Mouse (Mus musculus): Measurements from ENCODE around the gene 2410004B18Rik. TPM values are rescaled to one million over a fixed set of nuclear protein-coding genes. Genes with fewer than 3 reads are reported as not detected.
A peak's percentile ranks its signal among the peaks of the same experiment; 100 is the strongest.

The 2410004B18Rik gene
- polyA plus RNA-seq (2014; fragmentation: Nextera tagmentation; extraction: Ambion mirVana) = 50.7 and 52.7 TPM in 2 replicates

- Histone ChIP-seq H3K27me3 (ENCODE audit: insufficient read depth, low read length) (no peaks in the 10 kb centered on the region), H3K9me3 (ENCODE audit: low read depth, low read length) (no peaks in the 10 kb centered on the region), H3K4me2 (peak within 1 kb of the TSS; percentile 86), H3K36me3 (ENCODE audit: insufficient read depth) (peaks cover 34% of the 10 kb centered on the region), H3K4me1 (ENCODE audit: insufficient read depth) (peaks cover 11% of the 10 kb centered on the region; the same call in 1 of the 2 replicates), H3K27ac (ENCODE audit: low read depth) (peak within 1 kb of the TSS; percentile 30; the same call in 1 of the 2 replicates), H3K4me3 (ENCODE audit: low read depth, low read length) (peak within 1 kb of the TSS; percentile 96), H3K9ac (peak within 1 kb of the TSS; percentile 88)
- whole genome bisulfite sequencing = under 1% methylated on average over 70 of the region's 70 CpGs
- ATAC-seq (ENCODE audit: insufficient read depth) (peak; percentile 92), DNase-seq (peak; percentile 98)
- TF ChIP-seq CTCF (IDR thresholded peaks at IDR 0.05; ENCODE audit: low read depth) = peak; percentile 96
These were observed at the start of gene 2410004B18Rik for GRCm38 (mm10) chr3:145937505-145938404. TSS of gene 2410004B18Rik (plus strand) at chr3:145938014.

DNA sequence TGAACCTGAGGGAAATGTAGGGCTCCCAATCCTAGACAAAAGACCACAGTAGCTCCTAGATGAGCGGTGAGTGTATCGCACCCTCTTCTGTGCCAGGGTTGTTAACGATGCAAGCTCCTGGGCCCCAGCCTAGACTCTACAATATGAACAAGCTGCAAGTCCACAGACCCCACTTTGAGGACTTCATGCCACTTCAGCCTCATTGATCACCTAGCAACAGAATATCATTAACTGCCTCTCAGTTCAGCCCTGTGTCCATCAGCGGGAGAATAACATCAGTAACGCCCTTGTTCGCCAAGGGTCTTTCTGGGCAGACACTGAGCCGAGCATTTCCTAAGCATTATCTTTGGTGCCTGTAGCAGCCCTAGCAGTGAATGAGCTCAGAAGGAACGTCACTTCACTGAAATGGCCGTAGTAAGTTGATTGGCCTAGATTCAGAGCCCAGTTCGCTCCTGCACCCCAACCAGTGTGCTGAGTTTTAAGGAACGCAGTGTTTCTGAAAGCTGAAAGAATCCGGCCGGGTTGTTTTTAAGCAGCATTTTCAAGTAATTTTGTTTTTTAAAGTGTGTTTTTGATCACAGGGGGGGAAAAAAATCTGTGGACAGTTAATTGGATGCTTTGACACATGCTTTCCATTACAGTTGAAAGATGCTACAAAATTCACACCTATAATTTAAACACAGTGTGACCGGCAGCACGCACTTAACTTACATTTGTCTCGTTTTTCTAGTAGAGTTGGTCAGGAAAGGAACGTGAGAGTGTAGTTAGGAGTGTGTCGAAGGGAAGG, 47.3 kb upstream of the 2410004B18Rik start:
- Histone ChIP-seq H3K36me3 (ENCODE audit: insufficient read depth) (no peaks in the 10 kb centered on the region), H3K4me1 (ENCODE audit: insufficient read depth) (peaks cover 10% of the 10 kb centered on the region; the same call in 1 of the 2 replicates), H3K27me3 (ENCODE audit: insufficient read depth, low read length) (no peaks in the 10 kb centered on the region), H3K4me2 (no peak overlapping the region), H3K9me3 (ENCODE audit: low read depth, low read length) (no peaks in the 10 kb centered on the region), H3K9ac (no peak overlapping the region), H3K4me3 (ENCODE audit: low read depth, low read length) (no peak overlapping the region), H3K27ac (ENCODE audit: low read depth) (no peak overlapping the region)
- no peak for ATAC-seq (ENCODE audit: insufficient read depth)
- no peak for TF ChIP-seq CTCF (IDR thresholded peaks at IDR 0.05; ENCODE audit: low read depth)
- DNase-seq = no peak
- 70% methylated on average over 18 of the region's 18 CpGs for WGBS

GRCm38 (mm10) chr3:145892451-145892850, 45.4 kb upstream of the 2410004B18Rik start:
- 65% methylated on average over 3 of the region's 3 CpGs for WGBS
- H3K27me3 ChIP-seq (ENCODE audit: insufficient read depth, low read length) = no peaks in the 10 kb centered on the region

DNA sequence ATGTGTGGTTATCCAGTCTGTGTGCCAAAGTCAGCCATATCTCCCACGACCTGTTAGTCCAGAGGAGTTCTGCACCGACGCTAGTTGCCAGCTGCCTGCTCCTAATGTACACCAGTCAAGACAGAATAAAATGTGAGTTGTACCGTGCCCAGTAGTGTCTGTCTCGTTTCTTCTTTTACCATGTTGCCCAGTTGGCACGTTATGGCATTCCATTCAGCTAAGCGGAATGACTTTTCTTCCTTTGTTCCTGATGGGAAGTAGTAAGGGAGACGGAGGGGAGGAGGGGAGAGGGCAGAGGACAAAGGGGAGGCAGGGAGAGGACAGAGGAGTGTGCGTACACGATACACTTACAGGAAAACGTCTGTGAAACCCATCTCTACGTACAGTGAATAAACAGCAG, 43.7 kb upstream of the 2410004B18Rik start:
- Histone ChIP-seq H3K4me2 (no peak overlapping the region), H3K9me3 (ENCODE audit: low read depth, low read length) (no peaks in the 10 kb centered on the region), H3K4me1 (ENCODE audit: insufficient read depth) (no peaks in the 10 kb centered on the region), H3K27me3 (ENCODE audit: insufficient read depth, low read length) (no peaks in the 10 kb centered on the region), H3K36me3 (ENCODE audit: insufficient read depth) (no peaks in the 10 kb centered on the region), H3K27ac (ENCODE audit: low read depth) (no peak overlapping the region), H3K9ac (no peak overlapping the region), H3K4me3 (ENCODE audit: low read depth, low read length) (no peak overlapping the region)
- no peak for ATAC-seq (ENCODE audit: insufficient read depth)
- no peak for DNase-seq
- no peak for TF ChIP-seq CTCF (IDR thresholded peaks at IDR 0.05; ENCODE audit: low read depth)
- WGBS = 80% methylated on average over 12 of the region's 12 CpGs

More at GRCm38 (mm10) chr3:145892451-145892850, 45.4 kb upstream of the 2410004B18Rik start:
- Histone ChIP-seq H3K4me2 (no peak overlapping the region), H3K4me3 (ENCODE audit: low read depth, low read length) (no peak overlapping the region), H3K36me3 (ENCODE audit: insufficient read depth) (no peaks in the 10 kb centered on the region), H3K9ac (no peak overlapping the region), H3K9me3 (ENCODE audit: low read depth, low read length) (no peaks in the 10 kb centered on the region), H3K4me1 (ENCODE audit: insufficient read depth) (no peaks in the 10 kb centered on the region), H3K27ac (ENCODE audit: low read depth) (no peak overlapping the region)
- ATAC-seq (ENCODE audit: insufficient read depth) (no peak), DNase-seq (no peak)
- no peak for TF ChIP-seq CTCF (IDR thresholded peaks at IDR 0.05; ENCODE audit: low read depth)

- Histone ChIP-seq H3K9ac (no peak overlapping the region), H3K4me3 (ENCODE audit: low read depth, low read length) (no peak overlapping the region), H3K4me2 (no peak overlapping the region), H3K36me3 (ENCODE audit: insufficient read depth) (no peaks in the 10 kb centered on the region), H3K4me1 (ENCODE audit: insufficient read depth) (peaks cover 3% of the 10 kb centered on the region; the same call in 1 of the 2 replicates), H3K27ac (ENCODE audit: low read depth) (no peak overlapping the region), H3K9me3 (ENCODE audit: low read depth, low read length) (no peaks in the 10 kb centered on the region), H3K27me3 (ENCODE audit: insufficient read depth, low read length) (no peaks in the 10 kb centered on the region)
- DNase-seq (peak; percentile 48), ATAC-seq (ENCODE audit: insufficient read depth) (no peak)
- WGBS = 60% methylated on average over 11 of the region's 11 CpGs
- TF ChIP-seq CTCF (IDR thresholded peaks at IDR 0.05; ENCODE audit: low read depth) = no peak
These were observed 40.1 kb upstream of the 2410004B18Rik start for GRCm38 (mm10) chr3:145897749-145898148.

GRCm38 (mm10) chr3:145899832-145900231, 38.0 kb upstream of the 2410004B18Rik start:
- H3K36me3 ChIP-seq (ENCODE audit: insufficient read depth) = no peaks in the 10 kb centered on the region
- no peak for TF ChIP-seq CTCF (IDR thresholded peaks at IDR 0.05; ENCODE audit: low read depth)
- no peak overlapping the region for H3K27ac ChIP-seq (ENCODE audit: low read depth)
- ATAC-seq (ENCODE audit: insufficient read depth) = no peak
- DNase-seq = no peak
- H3K4me2 ChIP-seq = no peak overlapping the region
- no peaks in the 10 kb centered on the region for H3K27me3 ChIP-seq (ENCODE audit: insufficient read depth, low read length)
- WGBS = 69% methylated on average over 8 of the region's 8 CpGs
- no peaks in the 10 kb centered on the region for H3K9me3 ChIP-seq (ENCODE audit: low read depth, low read length)
- H3K4me1 ChIP-seq (ENCODE audit: insufficient read depth) = peaks cover 3% of the 10 kb centered on the region; the same call in 1 of the 2 replicates
- no peak overlapping the region for H3K9ac ChIP-seq
- H3K4me3 ChIP-seq (ENCODE audit: low read depth, low read length) = no peak overlapping the region
